Mouse (Mus musculus) layer of hippocampus, postnatal 14 days (tissue): ENCODE data around the gene Mettl6. TPM values are rescaled to one million over a fixed set of nuclear protein-coding genes. Genes with fewer than 3 reads are reported as not detected.

ENCODE experiments used
- DNase-seq, 2 experiments: peaks; one replicate each; pipeline ENCODE4 v3.0.0; 2021 to 2022; ENCODE audit warnings: low spot score in 2 of 2, mixed read lengths in 1 of 2
- total RNA-seq, 2 experiments: library from RNA; stranded (reverse); gene quantifications; 2 replicates each; pipeline ENCODE4 v1.2.3; 2021

Mettl6 gene
- total RNA-seq, 2 experiments from 2014 or later = 27.6 to 28.5 TPM

DNA sequence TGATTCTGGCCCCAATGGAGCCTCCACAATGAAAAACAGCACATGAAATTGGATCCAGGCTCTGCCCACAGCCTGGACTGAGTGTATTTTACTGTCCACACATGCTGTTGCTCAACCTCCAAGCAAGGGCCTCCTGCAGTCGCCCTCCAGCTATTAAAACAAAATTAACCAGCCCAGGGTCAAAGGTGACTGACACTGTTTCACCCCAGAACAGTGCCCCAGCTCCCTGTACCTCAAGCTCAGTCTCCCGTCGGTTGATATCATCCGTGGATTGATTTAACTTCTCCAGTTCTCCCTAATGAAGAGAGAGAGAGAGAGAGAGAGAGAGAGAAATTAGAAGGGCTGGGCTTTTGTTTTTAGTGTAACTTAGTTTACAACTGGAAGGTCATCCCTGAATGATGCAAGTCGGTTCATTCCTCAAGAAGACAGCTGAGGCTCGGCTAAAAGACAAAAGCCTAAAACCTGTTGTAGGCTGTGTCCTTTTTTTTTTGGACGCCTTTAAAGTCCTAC lies 60.9 kb downstream of the Mettl6 start:
- DNase-seq = no peak

DNA sequence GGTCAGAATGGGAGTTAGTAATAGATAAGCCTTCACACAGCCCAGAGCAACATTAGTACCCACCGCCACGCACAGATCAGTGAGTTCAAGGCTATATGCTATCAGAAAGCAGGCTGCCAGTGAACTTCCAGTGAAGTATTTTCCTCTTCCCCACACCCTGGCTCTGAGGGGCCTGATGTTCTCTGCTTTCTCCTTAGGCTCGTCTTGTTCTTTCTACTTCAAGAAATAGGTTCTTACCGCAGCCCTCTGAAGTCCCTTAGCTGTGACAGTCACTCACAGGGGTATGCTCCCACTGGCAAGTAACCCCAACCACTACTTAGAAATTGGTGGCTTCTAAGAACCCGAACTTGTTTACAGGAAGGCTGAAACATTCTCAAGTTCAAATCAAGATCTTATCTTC lies 61.7 kb downstream of the Mettl6 start:
- no peak for DNase-seq

- DNase-seq = no peak
These were observed 62.4 kb downstream of the Mettl6 start for GRCm38 (mm10) chr14:31432424-31432823.

- no peak for DNase-seq
These were observed 63.0 kb downstream of the Mettl6 start for GRCm38 (mm10) chr14:31431789-31432330.

DNA sequence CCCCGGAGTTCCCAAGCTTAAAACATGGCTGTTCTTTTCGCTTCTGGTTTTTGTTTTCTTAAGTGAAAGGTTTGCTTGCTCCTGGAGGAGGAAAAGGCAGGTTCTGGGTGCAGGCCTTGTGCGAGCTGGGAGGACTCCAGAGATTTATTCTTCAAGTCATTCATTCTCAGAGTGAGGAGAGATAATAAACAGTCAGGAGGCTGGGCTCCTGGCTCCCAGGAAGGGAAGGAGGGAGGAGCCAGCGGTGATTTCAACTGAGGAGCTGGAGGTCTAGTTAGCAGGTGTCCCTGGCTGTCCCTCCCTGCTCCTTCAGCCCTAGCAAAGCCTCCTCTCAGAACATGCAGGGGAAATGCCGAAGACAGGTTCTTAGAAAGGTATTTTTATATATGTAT lies 65.8 kb downstream of the Mettl6 start:
- no peak for DNase-seq

DNA sequence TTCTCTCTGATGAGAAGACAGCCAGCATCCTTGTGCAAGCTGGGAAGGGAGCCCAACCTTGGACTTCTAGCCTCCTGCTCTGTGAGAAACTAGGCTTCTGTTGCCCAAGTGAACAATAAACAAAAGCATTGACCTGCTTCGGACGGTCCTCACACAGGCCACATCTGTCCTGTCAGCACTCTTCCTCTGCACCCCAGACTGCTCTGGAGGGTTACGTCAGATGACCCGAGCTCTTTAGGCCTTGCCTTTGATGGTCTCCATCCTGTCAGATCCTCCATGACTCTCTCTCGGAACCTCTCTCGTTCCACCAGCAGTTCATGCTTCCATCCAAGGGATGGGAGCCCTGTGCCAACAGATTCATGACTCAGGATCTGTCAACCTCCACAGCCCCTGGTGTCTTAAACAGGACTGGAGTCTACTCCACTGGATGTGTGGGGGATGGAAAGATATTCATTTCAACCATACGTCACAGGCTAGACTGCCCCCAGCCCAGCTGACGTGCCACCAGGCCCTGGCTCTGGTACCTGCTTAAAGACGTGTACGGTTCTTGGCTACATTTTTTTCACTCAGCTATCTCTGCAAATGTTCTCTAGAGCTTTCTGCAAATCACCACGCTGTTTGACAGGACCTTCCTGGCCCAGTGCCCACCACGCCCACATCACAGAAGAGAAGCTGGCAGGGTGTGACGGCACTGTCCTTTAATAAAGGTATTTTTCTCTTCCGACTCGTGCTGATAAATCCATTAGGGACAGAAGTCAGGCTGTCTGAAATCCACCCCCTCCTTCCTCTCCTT lies 66.4 kb downstream of the Mettl6 start:
- peak; percentile 70 to 79 for DNase-seq

Other genes with a start within 250 kb of the Mettl6 start
- 1 to 10 TPM; 4.0 to 6.3 TPM for gene Phf7, start 243.7 kb downstream of the Mettl6 start, total RNA-seq
- gene Bap1, start 243.6 kb downstream of the Mettl6 start, total RNA-seq = 100 to 1,000 TPM; 125 to 127 TPM
- 1 to 10 TPM; 2.4 TPM for gene Dnah1, start 171.1 kb downstream of the Mettl6 start, total RNA-seq
- gene Capn7, start 158.4 kb downstream of the Mettl6 start, total RNA-seq = 10 to 100 TPM; 36.6 to 41.0 TPM
- 100 to 1,000 TPM; 137 to 160 TPM for gene Sh3bp5, start 59.0 kb downstream of the Mettl6 start, total RNA-seq
- 10 to 100 TPM; 12.6 to 13.0 TPM for gene Eaf1, start 641 bp downstream of the Mettl6 start, total RNA-seq
- under 1 TPM; 0.32 to 0.43 TPM for gene Colq, start 96.3 kb upstream of the Mettl6 start, total RNA-seq
- not detected for gene Gm49387, start 145.8 kb upstream of the Mettl6 start, total RNA-seq
- 10 to 100 TPM; 11.0 to 11.2 TPM for gene Btd, start 146.0 kb upstream of the Mettl6 start, total RNA-seq
- gene Hacl1, start 146.2 kb upstream of the Mettl6 start, total RNA-seq = 1 to 10 TPM; 7.7 to 9.9 TPM